Mouse (Mus musculus) liver, postnatal 0 days (tissue): ENCODE data around the gene Ttc25.

Source experiments
- CTCF ChIP-seq: sonication (generic); IDR thresholded peaks from 2 replicates; pipeline ENCODE4 v1.5.1; 2016; ENCODE audit warnings: antibody characterized with exemption, low read depth
- EP300 ChIP-seq: IDR thresholded peaks from 2 replicates; pipeline ENCODE4 v1.6.1; 2016; ENCODE audit warnings: antibody characterized with exemption, low read depth, mild to moderate bottlenecking

- no peak for TF ChIP-seq CTCF
- TF ChIP-seq EP300, result no peak
Measured at GRCm38 (mm10) chr11:100524987-100525630, 20.3 kb upstream of the Ttc25 start.
